Mouse (Mus musculus) liver, embryonic 14.5 days (tissue): Measurements from ENCODE around the gene Ubxn2a.
"Not testable (repeated sequence)": the region's sequence is repeated elsewhere in the genome, so short reads cannot be mapped to it uniquely, and the experiment has no call there.

Experiments
- CTCF ChIP-seq: IDR thresholded peaks from 2 replicates; pipeline ENCODE4 v1.5.1; 2016; ENCODE audit warnings: antibody characterized with exemption, low read depth, control low read depth
- EP300 ChIP-seq: IDR thresholded peaks from 2 replicates; pipeline ENCODE4 v1.6.1; 2016; ENCODE audit warnings: antibody characterized with exemption, low read depth

GRCm38 (mm10) chr12:4910496-4910895, 3.0 kb upstream of the Ubxn2a start:
- not testable (repeated sequence) for TF ChIP-seq CTCF, EP300
